Mouse (Mus musculus) thymus, adult 2 months (tissue): Measurements from ENCODE around the gene Resf1. TPM values are rescaled to one million over a fixed set of nuclear protein-coding genes. Genes with fewer than 3 reads are reported as not detected.

ENCODE experiments used
- DNase-seq: peaks from one replicate; pipeline ENCODE4 v3.0.0; 2021
- H3K27ac ChIP-seq: fragments of 200-500 bp; 2 replicates; pipeline ENCODE4 v1.5.1; 2012; ENCODE audit warnings: low read length, control low read depth; ENCODE audit not compliant: control insufficient read depth, insufficient read depth
- H3K27me3 ChIP-seq: fragments of 200-500 bp; 2 replicates; pipeline ENCODE4 v1.6.1; 2012; ENCODE audit warnings: mild to moderate bottlenecking, low read length, moderate library complexity, mixed read lengths; ENCODE audit not compliant: control insufficient read depth, insufficient read depth
- H3K36me3 ChIP-seq: fragments of 200-500 bp; 2 replicates; pipeline ENCODE4 v1.6.1; 2012; ENCODE audit warnings: mild to moderate bottlenecking, low read length, moderate library complexity; ENCODE audit not compliant: control insufficient read depth, insufficient read depth
- H3K4me1 ChIP-seq: fragments of 200-500 bp; replicated peaks from 2 replicates; pipeline ENCODE4 v1.6.1; 2012; ENCODE audit warnings: low read length; ENCODE audit not compliant: control insufficient read depth, insufficient read depth
- H3K4me3 ChIP-seq: fragments of 200-500 bp; 2 replicates; pipeline ENCODE4 v1.5.1; 2012; ENCODE audit warnings: mild to moderate bottlenecking, low read length, control low read depth, moderate library complexity; ENCODE audit not compliant: control insufficient read depth, insufficient read depth
- CTCF ChIP-seq: fragments of 200-500 bp; IDR thresholded peaks from 2 replicates; pipeline ENCODE4 v1.5.1; 2012; ENCODE audit warnings: mild to moderate bottlenecking, control low read depth, low read length, moderate library complexity, borderline replicate concordance; ENCODE audit not compliant: control insufficient read depth, poor library complexity, insufficient read depth; ENCODE audit errors: extremely low read depth
- POLR2A ChIP-seq: fragments of 200-500 bp; IDR thresholded peaks from 2 replicates; pipeline ENCODE4 v1.6.1; 2012; ENCODE audit warnings: mild to moderate bottlenecking, low read length, control low read depth, moderate library complexity; ENCODE audit not compliant: control insufficient read depth, poor library complexity, insufficient read depth; ENCODE audit errors: extremely low read depth
- WGBS: fragments of 180-500 bp; shearing (Covaris S2); methylation state at CpG from one replicate; pipeline ENCODE4 v1.1.7; 2018; 5-methylcytosine and 5-hydroxymethylcytosine counted together
- polyA plus RNA-seq: library from polyadenylated mRNA; depleted of rRNA; stranded (reverse); fragments of >200 nt; gene quantifications from 2 replicates; pipeline ENCODE4 v1.2.3, GENCODE M21; 2012

Resf1 gene
- polyA plus RNA-seq, 1 experiment: 14.3 TPM

- no peak overlapping the region for H3K27ac ChIP-seq
- no peaks in the 10 kb centered on the region for H3K4me1 ChIP-seq
- peaks cover 9% of the 10 kb centered on the region for H3K36me3 ChIP-seq
- H3K27me3 ChIP-seq: no peaks in the 10 kb centered on the region
- DNase-seq: no peak
- WGBS: 95% methylated on average over 2 of the region's 2 CpGs
- TF ChIP-seq POLR2A (no peak), CTCF (no peak)
- H3K4me3 ChIP-seq: no peak overlapping the region
Observed at GRCm38 (mm10) chr6:149307092-149307491, 2.1 kb upstream of the Resf1 start.

- Histone ChIP-seq H3K4me3 (no peak overlapping the region), H3K4me1 (no peaks in the 10 kb centered on the region), H3K27me3 (no peaks in the 10 kb centered on the region), H3K27ac (no peak overlapping the region), H3K36me3 (peaks cover 9% of the 10 kb centered on the region)
- TF ChIP-seq CTCF (no peak), POLR2A (no peak)
- no peak for DNase-seq
- WGBS: 59% methylated on average over 2 of the region's 2 CpGs
Observed at GRCm38 (mm10) chr6:149307801-149308200, 1.4 kb upstream of the Resf1 start.

GRCm38 (mm10) chr6:149310226-149310625, 1.0 kb downstream of the Resf1 start:
- H3K4me3 ChIP-seq: no peak overlapping the region
- 63% methylated on average over 2 of the region's 2 CpGs for WGBS
- DNase-seq: no peak
- H3K4me1 ChIP-seq: no peaks in the 10 kb centered on the region
- TF ChIP-seq POLR2A (no peak), CTCF (no peak)
- no peaks in the 10 kb centered on the region for H3K27me3 ChIP-seq
- no peak overlapping the region for H3K27ac ChIP-seq
- peaks cover 13% of the 10 kb centered on the region for H3K36me3 ChIP-seq

- H3K4me1 ChIP-seq: no peaks in the 10 kb centered on the region
- WGBS: 94% methylated on average over 2 of the region's 2 CpGs
- H3K36me3 ChIP-seq: peaks cover 13% of the 10 kb centered on the region
- TF ChIP-seq CTCF (no peak), POLR2A (no peak)
- H3K27me3 ChIP-seq: no peaks in the 10 kb centered on the region
- no peak overlapping the region for H3K27ac ChIP-seq
- no peak overlapping the region for H3K4me3 ChIP-seq
- no peak for DNase-seq
Observed at GRCm38 (mm10) chr6:149311044-149311443, 1.8 kb downstream of the Resf1 start.

GRCm38 (mm10) chr6:149311778-149312177, 2.6 kb downstream of the Resf1 start:
- Histone ChIP-seq H3K4me1 (no peaks in the 10 kb centered on the region), H3K27me3 (no peaks in the 10 kb centered on the region), H3K4me3 (no peak overlapping the region), H3K27ac (no peak overlapping the region), H3K36me3 (peaks cover 13% of the 10 kb centered on the region)
- TF ChIP-seq POLR2A (no peak), CTCF (no peak)
- 86% methylated on average over 1 of the region's 1 CpGs for WGBS
- DNase-seq: no peak

- H3K4me3 ChIP-seq: no peak overlapping the region
- H3K27me3 ChIP-seq: no peaks in the 10 kb centered on the region
- no peak for TF ChIP-seq POLR2A
- TF ChIP-seq CTCF: no peak
- WGBS: 95% methylated on average over 1 of the region's 1 CpGs
- no peak overlapping the region for H3K27ac ChIP-seq
- H3K36me3 ChIP-seq: peaks cover 13% of the 10 kb centered on the region
- DNase-seq: no peak
- H3K4me1 ChIP-seq: no peaks in the 10 kb centered on the region
Observed at GRCm38 (mm10) chr6:149312221-149312620, 3.0 kb downstream of the Resf1 start.

- Histone ChIP-seq H3K27ac (no peak overlapping the region), H3K4me3 (no peak overlapping the region), H3K4me1 (no peaks in the 10 kb centered on the region), H3K27me3 (no peaks in the 10 kb centered on the region), H3K36me3 (peaks cover 29% of the 10 kb centered on the region)
- no peak for DNase-seq
- WGBS: 91% methylated on average over 2 of the region's 2 CpGs
- TF ChIP-seq CTCF: no peak
- TF ChIP-seq POLR2A: no peak
Observed at GRCm38 (mm10) chr6:149314918-149315317, 5.7 kb downstream of the Resf1 start.
